Mouse (Mus musculus) CH12.LX (cell line): ENCODE results near the gene Gm12184. TPM values are rescaled to one million over a fixed set of nuclear protein-coding genes. Genes with fewer than 3 reads are reported as not detected.

Source experiments
- DNase-seq: peaks from one replicate; pipeline ENCODE4 v3.0.0-alpha.2; 2013; ENCODE audit errors: extremely low read depth
- H3K27ac ChIP-seq: 2 replicates; pipeline ENCODE4 v1.5.1; 2012; ENCODE audit warnings: low read depth, mild to moderate bottlenecking, control low read depth, moderate library complexity; ENCODE audit not compliant: insufficient read depth
- H3K27me3 ChIP-seq: replicated peaks from 2 replicates; pipeline ENCODE3; 2012; ENCODE audit warnings: inconsistent platforms
- H3K36me3 ChIP-seq, 2 experiments: replicated peaks in 1 of 2; 2 replicates each; pipeline versions ENCODE3 to v1.6.1; 2012; ENCODE audit warnings: inconsistent platforms in 1 of 2, low read length in 1 of 2, mild to moderate bottlenecking in 1 of 2, mixed read lengths in 1 of 2, moderate library complexity in 1 of 2; ENCODE audit not compliant: control insufficient read depth in 1 of 2, insufficient read depth in 1 of 2
- H3K4me1 ChIP-seq, 2 experiments: 2 replicates each; pipeline ENCODE4 v1.6.1; 2012; ENCODE audit warnings: inconsistent platforms in 1 of 2, moderate library complexity in 1 of 2; ENCODE audit not compliant: insufficient read depth in 2 of 2, control insufficient read depth in 1 of 2
- H3K4me2 ChIP-seq: 2 replicates; pipeline ENCODE4 v1.6.1; 2012; ENCODE audit warnings: low read depth, mild to moderate bottlenecking, control low read depth; ENCODE audit not compliant: poor library complexity, insufficient read depth, severe bottlenecking
- H3K4me3 ChIP-seq, 3 experiments: fragments of 150-350 bp in 1 of 3; sonication (generic) in 1 of 3; replicated peaks in 1 of 3; 2 replicates each; pipeline versions ENCODE3 to v1.5.1; 2011 to 2012; ENCODE audit warnings: low read depth in 2 of 3, low read length in 2 of 3, mild to moderate bottlenecking in 2 of 3, moderate library complexity in 2 of 3, control low read depth in 1 of 3, improper control_type of control experiment in 1 of 3, inconsistent platforms in 1 of 3, mixed read lengths in 1 of 3; ENCODE audit not compliant: poor library complexity in 1 of 3
- H3K79me2 ChIP-seq: replicated peaks from 2 replicates; pipeline ENCODE4 v1.6.1; 2012; ENCODE audit warnings: mild to moderate bottlenecking, moderate library complexity; ENCODE audit not compliant: control insufficient read depth, poor library complexity, insufficient read depth, severe bottlenecking; ENCODE audit errors: extremely low read depth
- H3K9ac ChIP-seq: 2 replicates; pipeline ENCODE4 v1.6.1; 2012; ENCODE audit warnings: low read depth, mild to moderate bottlenecking, control low read depth, moderate library complexity; ENCODE audit not compliant: insufficient read depth
- H3K9me3 ChIP-seq: replicated peaks from 2 replicates; pipeline ENCODE3; 2012; ENCODE audit warnings: low read length, inconsistent platforms, mixed read lengths
- CHD2 ChIP-seq: IDR thresholded peaks from 2 replicates; pipeline ENCODE4 v1.6.1; 2011; ENCODE audit warnings: low read length, improper control_type of control experiment
- CTCF ChIP-seq, 2 experiments: IDR thresholded peaks in 1 of 2; conservative IDR thresholded peaks in 1 of 2; 2 replicates each; pipeline ENCODE4 v1.5.1; 2011 to 2012; ENCODE audit warnings: low read depth in 2 of 2, low read length in 2 of 2, improper control_type of control experiment in 1 of 2, inconsistent platforms in 1 of 2, mild to moderate bottlenecking in 1 of 2, moderate library complexity in 1 of 2
- ELF1 ChIP-seq: IDR thresholded peaks from 2 replicates; pipeline ENCODE4 v1.6.1; 2014; ENCODE audit warnings: low read depth, mild to moderate bottlenecking, inconsistent platforms, low read length, improper control_type of control experiment
- EP300 ChIP-seq: IDR thresholded peaks from 2 replicates; pipeline ENCODE4 v1.6.1; 2011; ENCODE audit warnings: low read length, improper control_type of control experiment
- GABPA ChIP-seq: IDR thresholded peaks from 2 replicates; pipeline ENCODE4 v1.6.1; 2012; ENCODE audit warnings: low read depth, low read length, improper control_type of control experiment, inconsistent platforms; ENCODE audit not compliant: insufficient replicate concordance
- JUN ChIP-seq: IDR thresholded peaks from 2 replicates; pipeline ENCODE4 v1.6.1; 2011; ENCODE audit warnings: low read depth, mild to moderate bottlenecking, low read length, improper control_type of control experiment, moderate library complexity; ENCODE audit not compliant: insufficient read depth
- MAX ChIP-seq: IDR thresholded peaks from 2 replicates; pipeline ENCODE4 v1.6.1; 2011; ENCODE audit warnings: low read length, improper control_type of control experiment
- MXI1 ChIP-seq: IDR thresholded peaks from 2 replicates; pipeline ENCODE4 v1.6.1; 2011; ENCODE audit warnings: mild to moderate bottlenecking, low read depth, low read length, improper control_type of control experiment
- NRF1 ChIP-seq: IDR thresholded peaks from 2 replicates; pipeline ENCODE4 v1.6.1; 2014; ENCODE audit warnings: low read depth, mild to moderate bottlenecking, inconsistent platforms, low read length, improper control_type of control experiment, moderate library complexity
- PAX5 ChIP-seq: IDR thresholded peaks from 2 replicates; pipeline ENCODE4 v1.6.1; 2012; ENCODE audit warnings: low read length, inconsistent platforms, mixed read lengths
- RAD21 ChIP-seq: IDR thresholded peaks from 2 replicates; pipeline ENCODE4 v1.6.1; 2011; ENCODE audit warnings: low read depth, mild to moderate bottlenecking, low read length, improper control_type of control experiment, moderate library complexity
- RCOR1 ChIP-seq: conservative IDR thresholded peaks from 2 replicates; pipeline ENCODE4 v1.6.1; 2012; ENCODE audit warnings: low read depth, mild to moderate bottlenecking, inconsistent platforms, low read length, improper control_type of control experiment
- SIN3A ChIP-seq: IDR thresholded peaks from 2 replicates; pipeline ENCODE4 v1.6.1; 2012; ENCODE audit warnings: low read length, improper control_type of control experiment, inconsistent platforms
- SMC3 ChIP-seq: IDR thresholded peaks from 2 replicates; pipeline ENCODE4 v1.6.1; 2011; ENCODE audit warnings: low read depth, low read length, improper control_type of control experiment
- TBP ChIP-seq: conservative IDR thresholded peaks from 2 replicates; pipeline ENCODE4 v1.6.1; 2011; ENCODE audit warnings: low read depth, low read length, improper control_type of control experiment
- TCF12 ChIP-seq: IDR thresholded peaks from 2 replicates; pipeline ENCODE4 v1.6.1; 2014; ENCODE audit warnings: low read depth, mild to moderate bottlenecking, inconsistent platforms, low read length, improper control_type of control experiment
- USF2 ChIP-seq: conservative IDR thresholded peaks from 2 replicates; pipeline ENCODE4 v1.6.1; 2011; ENCODE audit warnings: low read depth, low read length, improper control_type of control experiment
- ZMIZ1 ChIP-seq: IDR thresholded peaks from 2 replicates; pipeline ENCODE4 v1.6.1; 2012; ENCODE audit warnings: low read depth, mild to moderate bottlenecking, inconsistent platforms, low read length, improper control_type of control experiment
- dilution Hi-C: fragments of 300-500 bp; cut with MboI; formaldehyde crosslinking; loops from 2 replicates; pipeline ENCODE4 v1.14.3; 2020; ENCODE audit warnings: low sequenced_read_pairs; ENCODE audit not compliant: extremely low pct_unique_long_range_greater_than_20kb, extremely low pct_ligation_motif_present
- in situ Hi-C: fragments of 300-500 bp; cut with MboI; formaldehyde crosslinking; loops from 3 replicates; pipeline ENCODE4 v1.14.3; 2019; ENCODE audit warnings: low sequenced_read_pairs, low pct_ligation_motif_present, low pct_unique_long_range_greater_than_20kb, mixed read lengths
- polyA plus RNA-seq: library from polyadenylated mRNA; unstranded; fragments of >175 nt; gene quantifications from 2 replicates; pipeline ENCODE4 v1.2.1, GENCODE M21; 2012; ENCODE audit warnings: low read depth; ENCODE audit not compliant: insufficient read length
- total RNA-seq, 2 experiments: library from RNA; depleted of rRNA; stranded (reverse); fragments of 300-350 nt in 1 of 2; fragments of >200 nt in 1 of 2; gene quantifications; 2 replicates each; pipeline ENCODE4 v1.2.3; 2012 to 2014

The Gm12184 gene
- total and polyA plus RNA-seq, 3 experiments: 5.6 to 51.6 (median 7.1) TPM

DNA sequence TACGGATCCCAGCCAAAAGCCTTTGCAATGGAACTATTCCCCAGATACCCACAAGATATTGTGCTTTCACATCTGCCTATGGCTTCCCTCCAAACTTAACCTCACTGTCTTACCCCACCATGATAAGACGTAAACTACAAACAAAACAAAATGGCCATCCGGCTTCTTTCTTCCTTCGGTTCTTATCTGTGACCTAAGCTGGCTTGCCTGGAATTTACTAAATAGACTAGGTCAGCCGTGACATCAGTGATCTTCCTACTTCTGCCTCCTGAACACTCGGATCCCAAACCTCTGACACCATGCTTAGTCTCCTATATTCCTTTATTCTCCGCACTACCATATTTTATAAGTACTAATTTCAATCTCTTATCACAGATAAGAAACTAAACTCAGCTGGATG, 28.1 kb downstream of the Gm12184 start:
- peak overlapping the region; percentile 54 to 96 (median 77) for H3K4me3 ChIP-seq

DNA sequence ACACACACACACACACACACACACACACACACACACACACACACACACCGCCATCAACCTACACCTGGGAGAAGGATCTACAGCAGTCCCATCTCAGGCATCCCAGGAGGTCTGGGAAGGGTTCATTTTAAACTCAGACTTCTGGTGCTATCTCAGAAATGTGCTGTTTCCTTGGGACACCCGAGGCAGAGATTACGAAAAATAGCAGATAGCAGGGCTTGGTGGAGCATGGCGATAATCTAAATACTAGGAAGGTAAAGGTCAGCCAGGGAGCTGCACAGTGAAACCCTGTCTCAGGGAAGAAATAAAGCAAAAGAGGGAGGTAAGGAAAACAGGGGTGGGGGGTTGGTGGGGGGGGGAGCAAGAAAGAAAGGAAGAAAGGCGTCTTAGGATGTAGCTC, 29.2 kb downstream of the Gm12184 start:
- peak overlapping the region; percentile 87 for H3K4me2 ChIP-seq
- no peaks in the 10 kb centered on the region for H3K27me3 ChIP-seq
- peak overlapping the region; percentile 98 for H3K9ac ChIP-seq
- in situ Hi-C loops: loop anchor here (5.0 kb wide), 1 partner anchor 305 kb away; no protein-coding TSS in a partner anchor
- peaks cover 18 to 42% of the 10 kb centered on the region in 2 experiments for H3K36me3 ChIP-seq
- no peaks in the 10 kb centered on the region for H3K9me3 ChIP-seq
- H3K79me2 ChIP-seq: peaks cover 41% of the 10 kb centered on the region
- dilution Hi-C loops: no loop called here
- no peak for DNase-seq
- H3K4me1 ChIP-seq: peaks cover 5 to 28% of the 10 kb centered on the region in 2 experiments
- no peak for TF ChIP-seq PAX5
- TF ChIP-seq CTCF (conservative IDR thresholded peaks at IDR 0.05 in 1 of 2, IDR thresholded peaks at IDR 0.05 in 1 of 2; ENCODE audit: low read depth in 2 of 2, low read length in 2 of 2): no peak
- TF ChIP-seq SIN3A: 0 out of 2 replicates have a peak, but pooled peaks have one; percentile 37
- H3K27ac ChIP-seq: no peak overlapping the region
- no peak overlapping the region for H3K4me3 ChIP-seq

More for the DNA sequence above, 28.1 kb downstream of the Gm12184 start:
- TF ChIP-seq CHD2: 0 out of 2 replicates have a peak, but pooled peaks have one; percentile 11
- 0 out of 2 replicates have a peak, but pooled peaks have one; percentile 28 for TF ChIP-seq MXI1
- 0 out of 2 replicates have a peak, but pooled peaks have one; percentile 14 for TF ChIP-seq TCF12
- 0 out of 2 replicates have a peak, but pooled peaks have one; percentile 3 for TF ChIP-seq ZMIZ1
- TF ChIP-seq MAX: peak; percentile 36; the same call in 1 of the 2 replicates
- TF ChIP-seq GABPA: no peak
- no peak for TF ChIP-seq SMC3
- no peak; the same call in 1 of the 2 replicates for TF ChIP-seq EP300
- no peak for TF ChIP-seq USF2
- 0 out of 2 replicates have a peak, but pooled peaks have one; percentile 10 for TF ChIP-seq ELF1
- dilution Hi-C loops: no loop called here
- no peak for DNase-seq
- Histone ChIP-seq H3K9me3 (no peaks in the 10 kb centered on the region), H3K36me3 (peaks cover 27 to 45% of the 10 kb centered on the region in 2 experiments), H3K27me3 (no peaks in the 10 kb centered on the region), H3K4me1 (peaks cover 10 to 38% of the 10 kb centered on the region in 2 experiments), H3K79me2 (peaks cover 52% of the 10 kb centered on the region), H3K27ac (peak overlapping the region; percentile 14; the same call in 1 of the 2 replicates), H3K4me2 (peak overlapping the region; percentile 87), H3K9ac (peak overlapping the region; percentile 98)
- in situ Hi-C loops: loop anchor here (5.0 kb wide), 1 partner anchor 304 kb away; no protein-coding TSS in a partner anchor

DNA sequence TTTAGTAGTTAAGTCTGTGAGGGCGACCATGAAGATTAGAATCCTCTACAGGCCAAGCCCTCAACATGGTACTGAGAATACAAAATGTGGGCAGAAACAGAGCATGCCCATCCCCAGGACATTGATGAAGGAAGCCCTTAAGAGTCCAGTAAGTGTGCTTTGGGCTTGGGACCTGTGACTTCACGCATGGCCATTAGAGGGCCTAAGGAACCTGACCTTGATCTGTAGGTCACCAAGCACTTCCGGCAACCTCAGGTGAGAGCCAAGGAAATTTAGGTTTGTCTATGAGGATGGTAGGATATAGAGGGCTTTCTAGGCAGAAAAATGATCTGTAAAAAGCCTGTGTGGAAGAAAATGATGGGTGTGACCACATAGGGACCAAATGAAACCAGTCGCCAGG, 30.2 kb downstream of the Gm12184 start:
- Histone ChIP-seq H3K27ac (no peak overlapping the region), H3K4me3 (no peak overlapping the region), H3K36me3 (peaks cover 8 to 35% of the 10 kb centered on the region in 2 experiments), H3K9ac (no peak overlapping the region), H3K4me2 (no peak overlapping the region), H3K79me2 (peaks cover 31% of the 10 kb centered on the region), H3K9me3 (no peaks in the 10 kb centered on the region), H3K4me1 (peaks cover 5 to 23% of the 10 kb centered on the region in 2 experiments), H3K27me3 (no peaks in the 10 kb centered on the region)
- in situ Hi-C loops: loop anchor here (5.0 kb wide), 1 partner anchor 306 kb away; no protein-coding TSS in a partner anchor
- dilution Hi-C loops: no loop called here
- TF ChIP-seq USF2 (no peak), GABPA (no peak), TBP (no peak), RAD21 (peak; percentile 41), NRF1 (no peak), SMC3 (peak; percentile 47), CTCF (conservative IDR thresholded peaks at IDR 0.05 in 1 of 2, IDR thresholded peaks at IDR 0.05 in 1 of 2; ENCODE audit: low read depth in 2 of 2, low read length in 2 of 2) (peak in 1 of 2 experiments; percentile 63; a peak in 2 of 4 replicates), ELF1 (peak; percentile 51; the same call in 1 of the 2 replicates), JUN (no peak), RCOR1 (no peak)
- no peak for DNase-seq
